Comparison of ENCODE assay signal across 25 mouse cellular contexts in genomic region chr1:64867684-64868083, GRCm38 (mm10).
DNase-seq lines count a peak whose midpoint lies in the region; ATAC-seq and TF ChIP-seq lines count a peak whose summit lies in the region.
"Had no signal": no experiment of that assay in that cellular context is flagged by ENCODE, and none has a peak within 500 bp of the region (broad histone marks: within the 10 kb centered on the region; RNA-seq: fewer than 3 reads in every experiment).

No protein-coding gene starts in this region.

- no peaks in the 10 kb centered on the region for H3K36me3 ChIP-seq in heart, embryonic 10.5 days
- no peaks in the 10 kb centered on the region for H3K36me3 ChIP-seq in liver, embryonic 11.5 days (ENCODE audit: control insufficient read depth, insufficient read depth, low read length)
- no peaks in the 10 kb centered on the region for H3K36me3 ChIP-seq in liver, embryonic 12.5 days
- peaks cover 25% of the 10 kb centered on the region; the same call in 1 of the 2 replicates for H3K36me3 ChIP-seq in macrophage (ENCODE audit: inconsistent target)
- H3K36me3 ChIP-seq in stomach, postnatal 0 days (ENCODE audit: control insufficient read depth, insufficient read depth, low read length) = no peaks in the 10 kb centered on the region
- H3K36me3 ChIP-seq: embryonic facial prominence, embryonic 12.5 days; G1E; limb, embryonic 10.5 days had no signal

- TF ChIP-seq EP300 in stomach, postnatal 0 days (optimal IDR thresholded peaks at IDR 0.05) = no peak

- no peak for ATAC-seq in liver, embryonic 11.5 days (replicated peaks; ENCODE audit: low FRiP score)
- no peak for ATAC-seq in liver, embryonic 12.5 days
- no peak for ATAC-seq in stomach, postnatal 0 days (ENCODE audit: low FRiP score, low TSS enrichment)
- ATAC-seq: forebrain, embryonic 14.5 days; liver, postnatal 0 days; lung, postnatal 0 days; Patski had no signal

- H3K27ac ChIP-seq in heart, embryonic 10.5 days = 0 out of 2 replicates have a peak overlapping the region, but pooled peaks have one; percentile 29
- H3K27ac ChIP-seq in liver, embryonic 11.5 days (ENCODE audit: low read depth, low read length) = peak overlapping the region; percentile 25; the same call in 1 of the 2 replicates
- no peak overlapping the region for H3K27ac ChIP-seq in liver, embryonic 12.5 days
- 0 out of 2 replicates have a peak overlapping the region, but pooled peaks have one; percentile 24 for H3K27ac ChIP-seq in macrophage
- 0 out of 2 replicates have a peak overlapping the region, but pooled peaks have one; percentile 30 for H3K27ac ChIP-seq in stomach, postnatal 0 days (replicated peaks)
- H3K27ac ChIP-seq: embryonic facial prominence, embryonic 12.5 days; layer of hippocampus, adult 2 months; limb, embryonic 10.5 days had no signal

- no peak overlapping the region for H3K9ac ChIP-seq in liver, embryonic 11.5 days (ENCODE audit: low read depth, low read length)
- no peak overlapping the region for H3K9ac ChIP-seq in liver, embryonic 12.5 days
- no peak overlapping the region for H3K9ac ChIP-seq in stomach, postnatal 0 days (ENCODE audit: low read length)
- H3K9ac ChIP-seq: embryonic facial prominence, embryonic 12.5 days; liver, postnatal 0 days had no signal

- H3K27me3 ChIP-seq in heart, embryonic 10.5 days (ENCODE audit: insufficient read depth, poor library complexity, severe bottlenecking) = no peaks in the 10 kb centered on the region
- H3K27me3 ChIP-seq in liver, embryonic 11.5 days (replicated peaks; ENCODE audit: control insufficient read depth, insufficient read depth, low read length) = no peaks in the 10 kb centered on the region
- H3K27me3 ChIP-seq in liver, embryonic 12.5 days (replicated peaks) = no peaks in the 10 kb centered on the region
- H3K27me3 ChIP-seq in stomach, postnatal 0 days (ENCODE audit: control insufficient read depth, insufficient read depth, low read length) = no peaks in the 10 kb centered on the region
- H3K27me3 ChIP-seq: CH12.LX; embryonic facial prominence, embryonic 12.5 days; Patski had no signal

- intact Hi-C loops in heart, postnatal 10 days (cut with DNase I) = no loop called here

- H3K79me2 ChIP-seq in macrophage (ENCODE audit: inconsistent target) = peaks cover 73% of the 10 kb centered on the region

- no peak overlapping the region for H3K4me2 ChIP-seq in liver, embryonic 11.5 days
- H3K4me2 ChIP-seq in liver, embryonic 12.5 days = no peak overlapping the region
- no peak overlapping the region for H3K4me2 ChIP-seq in stomach, postnatal 0 days (replicated peaks; ENCODE audit: low read depth)
- H3K4me2 ChIP-seq: embryonic facial prominence, embryonic 12.5 days; midbrain, embryonic 11.5 days had no signal

- 52% methylated on average over 4 of the region's 4 CpGs for WGBS in heart, embryonic 10.5 days
- WGBS in liver, embryonic 11.5 days = 26% methylated on average over 4 of the region's 4 CpGs
- 32% methylated on average over 4 of the region's 4 CpGs for WGBS in liver, embryonic 12.5 days (ENCODE audit: insufficient replicate concordance)
- whole genome bisulfite sequencing in macrophage (ENCODE audit: missing documents) = 42% methylated on average over 4 of the region's 4 CpGs
- WGBS in stomach, postnatal 0 days = 43% methylated on average over 4 of the region's 4 CpGs

- no peaks in the 10 kb centered on the region for H3K9me3 ChIP-seq in heart, embryonic 10.5 days
- no peaks in the 10 kb centered on the region for H3K9me3 ChIP-seq in liver, embryonic 11.5 days (ENCODE audit: control insufficient read depth, low read length)
- H3K9me3 ChIP-seq in liver, embryonic 12.5 days (replicated peaks) = no peaks in the 10 kb centered on the region
- no peaks in the 10 kb centered on the region for H3K9me3 ChIP-seq in stomach, postnatal 0 days (ENCODE audit: control insufficient read depth, low read length)
- H3K9me3 ChIP-seq: embryonic facial prominence, embryonic 12.5 days; G1E; limb, embryonic 10.5 days had no signal

- no peak for TF ChIP-seq CTCF in stomach, postnatal 0 days (IDR thresholded peaks at IDR 0.05; ENCODE audit: low read depth)

- no peak overlapping the region for H3K4me3 ChIP-seq in heart, embryonic 10.5 days
- H3K4me3 ChIP-seq in liver, embryonic 11.5 days (ENCODE audit: low read depth, low read length) = no peak overlapping the region
- no peak overlapping the region for H3K4me3 ChIP-seq in liver, embryonic 12.5 days
- H3K4me3 ChIP-seq in macrophage (ENCODE audit: inconsistent target) = no peak overlapping the region
- H3K4me3 ChIP-seq in stomach, postnatal 0 days (ENCODE audit: low read depth, low read length) = no peak overlapping the region
- H3K4me3 ChIP-seq: embryonic facial prominence, embryonic 12.5 days; erythroblast, embryonic 14.5 days; layer of hippocampus, adult 2 months; limb, embryonic 10.5 days had no signal

- H3K4me1 ChIP-seq in heart, embryonic 10.5 days = peaks cover 9% of the 10 kb centered on the region
- H3K4me1 ChIP-seq in liver, embryonic 11.5 days (replicated peaks; ENCODE audit: control insufficient read depth, insufficient read depth, low read length) = peaks cover 12% of the 10 kb centered on the region; the same call in 1 of the 2 replicates
- H3K4me1 ChIP-seq in liver, embryonic 12.5 days = peaks cover 28% of the 10 kb centered on the region
- no peaks in the 10 kb centered on the region for H3K4me1 ChIP-seq in stomach, postnatal 0 days (replicated peaks; ENCODE audit: control insufficient read depth, insufficient read depth)
- H3K4me1 ChIP-seq: embryonic facial prominence, embryonic 12.5 days had no signal

- no peak for DNase-seq in heart, embryonic 10.5 days (ENCODE audit: low spot score)
- no peak for DNase-seq in heart, postnatal 10 days
- no peak for DNase-seq in liver, embryonic 11.5 days (ENCODE audit: low spot score)
- DNase-seq in stomach, postnatal 0 days (ENCODE audit: low spot score) = no peak
- no peak for DNase-seq in spleen, adult 18-20 months
- DNase-seq: B cell, adult 2 months; gastrocnemius, postnatal 14 days; heart, adult 18-20 months; kidney, adult 9 months; kidney, postnatal 25 days; liver; liver, postnatal 0 days; thymus, postnatal 25 days had no signal
